In genomic region chr9:32117876-32118275, GRCm38 (mm10) we compare ENCODE assay signal across 11 mouse cellular contexts. TPM values are rescaled to one million over a fixed set of nuclear protein-coding genes. Genes with fewer than 3 reads are reported as not detected.
DNase-seq lines count a peak whose midpoint lies in the region; ATAC-seq and TF ChIP-seq lines count a peak whose summit lies in the region.
"Had no signal": no experiment of that assay in that cellular context is flagged by ENCODE, and none has a peak within 500 bp of the region (broad histone marks: within the 10 kb centered on the region; RNA-seq: fewer than 3 reads in every experiment).

No protein-coding gene starts in this region.

- DNase-seq in kidney, adult 2 months, result peak; percentile 23
- DNase-seq in NIH3T3 (ENCODE audit: low read depth), result peak; percentile 69
- peak; percentile 46 for DNase-seq in fibroblast of lung, adult 2 months (ENCODE audit: low read depth)
- DNase-seq in lung, embryonic 14.5 days, result peak; percentile 36
- DNase-seq in forebrain, embryonic 10.5 days (ENCODE audit: extremely low spot score, low spot score), result no peak
- DNase-seq in thymus, adult 18-20 months, result no peak

- WGBS in kidney, adult 2 months, result 25% methylated on average over 4 of the region's 4 CpGs
- 45% methylated on average over 4 of the region's 4 CpGs for WGBS in kidney, embryonic 14.5 days
- WGBS in lung, embryonic 14.5 days, result 47% methylated on average over 4 of the region's 4 CpGs
- 85% methylated on average over 4 of the region's 4 CpGs for WGBS in forebrain, embryonic 10.5 days

- TF ChIP-seq CTCF in kidney, adult 2 months (conservative IDR thresholded peaks at IDR 0.05; ENCODE audit: insufficient read depth, insufficient read length, low read depth, low read length), result no peak
- no peak for TF ChIP-seq CTCF in lung, embryonic 14.5 days (IDR thresholded peaks at IDR 0.05; ENCODE audit: low read depth)

- H3K9ac ChIP-seq in kidney, embryonic 14.5 days (ENCODE audit: low read depth, low read length), result no peak overlapping the region
- H3K9ac ChIP-seq in lung, embryonic 14.5 days, result no peak overlapping the region
- H3K9ac ChIP-seq: midbrain, embryonic 13.5 days had no signal

- H3K4me1 ChIP-seq in kidney, adult 2 months (ENCODE audit: control insufficient read depth, insufficient read depth, low read length), result peaks cover 28% of the 10 kb centered on the region
- peaks cover 5% of the 10 kb centered on the region for H3K4me1 ChIP-seq in kidney, embryonic 14.5 days (ENCODE audit: control insufficient read depth, insufficient read depth, low read length)
- H3K4me1 ChIP-seq in lung, embryonic 14.5 days (ENCODE audit: insufficient read depth), result peaks cover 8% of the 10 kb centered on the region; the same call in 1 of the 2 replicates
- H3K4me1 ChIP-seq in forebrain, embryonic 10.5 days, result no peaks in the 10 kb centered on the region
- H3K4me1 ChIP-seq: midbrain, embryonic 13.5 days had no signal

- no peaks in the 10 kb centered on the region for H3K27me3 ChIP-seq in kidney, adult 2 months (replicated peaks; ENCODE audit: control insufficient read depth, insufficient read depth, low read length)
- no peaks in the 10 kb centered on the region for H3K27me3 ChIP-seq in kidney, embryonic 14.5 days (ENCODE audit: control insufficient read depth, insufficient read depth, low read length)
- no peaks in the 10 kb centered on the region for H3K27me3 ChIP-seq in lung, embryonic 14.5 days (ENCODE audit: insufficient read depth, low read length)
- no peaks in the 10 kb centered on the region for H3K27me3 ChIP-seq in forebrain, embryonic 10.5 days (ENCODE audit: poor library complexity, severe bottlenecking)
- H3K27me3 ChIP-seq: midbrain, embryonic 13.5 days had no signal

- no peak overlapping the region for H3K4me2 ChIP-seq in kidney, embryonic 14.5 days (replicated peaks; ENCODE audit: low read depth, low read length)
- no peak overlapping the region for H3K4me2 ChIP-seq in lung, embryonic 14.5 days
- H3K4me2 ChIP-seq: midbrain, embryonic 13.5 days had no signal

- peak overlapping the region; percentile 31 for H3K27ac ChIP-seq in kidney, adult 2 months (ENCODE audit: insufficient read depth, low read depth, low read length)
- no peak overlapping the region for H3K27ac ChIP-seq in kidney, embryonic 14.5 days (ENCODE audit: low read depth, low read length)
- H3K27ac ChIP-seq in lung, embryonic 14.5 days (ENCODE audit: low read depth), result no peak overlapping the region
- no peak overlapping the region for H3K27ac ChIP-seq in forebrain, embryonic 10.5 days
- H3K27ac ChIP-seq: midbrain, embryonic 13.5 days had no signal

- no peaks in the 10 kb centered on the region for H3K36me3 ChIP-seq in kidney, adult 2 months (ENCODE audit: control insufficient read depth, insufficient read depth, low read length)
- no peaks in the 10 kb centered on the region for H3K36me3 ChIP-seq in kidney, embryonic 14.5 days (ENCODE audit: control insufficient read depth, insufficient read depth, low read length)
- H3K36me3 ChIP-seq in lung, embryonic 14.5 days (ENCODE audit: insufficient read depth), result no peaks in the 10 kb centered on the region
- H3K36me3 ChIP-seq in forebrain, embryonic 10.5 days (replicated peaks), result peaks cover 8% of the 10 kb centered on the region
- H3K36me3 ChIP-seq: midbrain, embryonic 13.5 days had no signal

- TF ChIP-seq POLR2A in kidney, adult 2 months (IDR thresholded peaks at IDR 0.05; ENCODE audit: low read depth, low read length), result no peak

- 0 out of 2 replicates have a peak, but pooled peaks cover 3% of the 10 kb centered on the region for H3K9me3 ChIP-seq in kidney, embryonic 14.5 days (ENCODE audit: control insufficient read depth, low read length)
- no peaks in the 10 kb centered on the region for H3K9me3 ChIP-seq in lung, embryonic 14.5 days (ENCODE audit: low read depth, low read length)
- H3K9me3 ChIP-seq in forebrain, embryonic 10.5 days, result peaks cover 9% of the 10 kb centered on the region
- H3K9me3 ChIP-seq: midbrain, embryonic 13.5 days had no signal

- no peak overlapping the region for H3K4me3 ChIP-seq in kidney, adult 2 months (ENCODE audit: insufficient read depth, low read depth, low read length)
- no peak overlapping the region for H3K4me3 ChIP-seq in kidney, embryonic 14.5 days (ENCODE audit: low read length)
- no peak overlapping the region for H3K4me3 ChIP-seq in lung, embryonic 14.5 days (ENCODE audit: low read depth, low read length)
- no peak overlapping the region for H3K4me3 ChIP-seq in forebrain, embryonic 10.5 days
- H3K4me3 ChIP-seq: erythroblast, embryonic 14.5 days; midbrain, embryonic 13.5 days had no signal

- no peak for ATAC-seq in kidney, embryonic 14.5 days (ENCODE audit: low FRiP score, low TSS enrichment)
- no peak for ATAC-seq in lung, embryonic 14.5 days (ENCODE audit: insufficient read depth)
- ATAC-seq in CD4-positive, CD25-positive, alpha-beta regulatory T cell, adult 4 months, result no peak
- ATAC-seq: intestine, postnatal 0 days; midbrain, embryonic 13.5 days had no signal

RNA-seq across cellular contexts. Expression of gene Arhgap32, which starts 1.9 kb away (rescaled TPM):
- polyA plus RNA-seq in kidney, adult 2 months (2012; rRNA removed), result 9.5 and 10.1 TPM in 2 replicates
- 6.6 and 10.6 TPM in 2 replicates for polyA plus RNA-seq in kidney, embryonic 14.5 days (2014; fragmentation: Nextera tagmentation; extraction: Ambion mirVana)
- polyA plus RNA-seq in lung, embryonic 14.5 days (2014; fragmentation: Nextera tagmentation; extraction: Ambion mirVana), result 7.5 and 7.7 TPM in 2 replicates
- not detected for polyA plus RNA-seq in CD4-positive, CD25-positive, alpha-beta regulatory T cell, adult 4 months (2017; shearing (Covaris generic))
- 3.6 and 4.5 TPM in 2 replicates for polyA plus RNA-seq in forebrain, embryonic 10.5 days (2016; fragmentation: Nextera tagmentation; extraction: Ambion mirVana)
- polyA plus RNA-seq: erythroblast, embryonic 14.5 days had no signal

Comparison
In these comparisons a context has a peak if more than half of its experiments do, and no peak if none do; other contexts are left out.
1. DNase-seq: peak in kidney, adult 2 months (single experiment), NIH3T3 (single experiment), fibroblast of lung, adult 2 months (single experiment) and lung, embryonic 14.5 days (single experiment); none in forebrain, embryonic 10.5 days (single experiment) and thymus, adult 18-20 months (0 of 2).